Mouse (Mus musculus) erythroblast, embryonic 14.5 days (primary cell): ENCODE measurements around the gene Gm35549.

Experiments used
- GATA1 ChIP-seq: IDR thresholded peaks from 2 replicates; pipeline ENCODE4 v1.6.1; 2012; ENCODE audit warnings: low read length, inconsistent platforms, mixed read lengths
- TAL1 ChIP-seq: IDR thresholded peaks from 3 replicates; pipeline ENCODE4 v1.6.1; 2012; ENCODE audit warnings: low read length, inconsistent platforms, mixed read lengths

GRCm38 (mm10) chr9:122829826-122830380 is 13.9 kb downstream of the Gm35549 start:
- TF ChIP-seq TAL1 = no peak
- no peak for TF ChIP-seq GATA1
